Mouse (Mus musculus): ENCODE measurements around the gene Gm9112. TPM values are rescaled to one million over a fixed set of nuclear protein-coding genes. Genes with fewer than 3 reads are reported as not detected.
"Not testable (repeated sequence)": the region's sequence is repeated elsewhere in the genome, so short reads cannot be mapped to it uniquely, and the experiment has no call there.

The Gm9112 gene
- not detected for total RNA-seq (2021)

DNA sequence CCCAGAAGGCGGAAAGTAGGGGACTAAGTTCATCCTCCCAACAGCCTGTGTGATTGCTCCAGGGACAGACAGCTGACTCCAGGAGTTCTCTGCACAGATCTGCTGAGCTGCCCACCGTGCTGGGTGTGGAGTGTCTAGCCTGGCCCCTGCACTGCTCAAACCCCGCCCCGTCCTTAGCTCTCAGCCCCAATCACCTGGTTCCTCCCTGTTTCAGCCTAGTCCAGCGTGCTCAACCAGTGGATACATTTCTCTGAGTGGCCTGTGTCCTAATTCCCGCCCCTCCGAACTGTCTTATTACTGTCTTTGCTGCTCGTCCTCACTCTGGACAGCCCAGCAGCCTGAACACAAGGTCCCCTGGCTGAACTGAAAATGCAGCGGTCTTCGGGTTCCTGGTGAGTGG lies at the start of gene Gm9112, which contains the start of gene Dmrtc1b:
Gm9112 (minus strand) TSS at position 101 of the 400 bp plus-strand sequence.
Dmrtc1b (plus strand) TSS at position 331 of the 400 bp plus-strand sequence.
- DNase-seq (ENCODE audit: low spot score in 2 of 2); intact Hi-C loops (cut with DNase I): not testable (repeated sequence)

DNA sequence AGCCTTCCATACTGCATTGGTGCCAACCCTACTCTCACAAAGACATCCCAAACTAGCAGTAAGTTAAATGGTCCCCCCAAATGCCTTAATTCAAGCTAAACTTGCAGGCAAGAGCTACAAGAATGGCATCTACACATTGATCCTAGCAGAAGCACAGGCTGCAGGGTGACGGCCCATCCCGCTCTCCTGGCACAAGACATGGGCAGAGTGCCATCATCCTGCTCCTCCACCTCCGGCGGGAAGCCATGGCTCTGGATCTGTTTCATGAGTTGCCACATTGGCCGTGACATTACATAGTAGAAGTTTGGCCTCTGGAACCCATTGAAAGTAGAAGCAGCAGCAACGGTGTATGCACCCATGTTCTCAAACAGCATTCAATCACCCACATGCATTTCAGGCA lies 16.8 kb upstream of the Gm9112 start:
- intact Hi-C loops (cut with DNase I) = not testable (repeated sequence)

DNA sequence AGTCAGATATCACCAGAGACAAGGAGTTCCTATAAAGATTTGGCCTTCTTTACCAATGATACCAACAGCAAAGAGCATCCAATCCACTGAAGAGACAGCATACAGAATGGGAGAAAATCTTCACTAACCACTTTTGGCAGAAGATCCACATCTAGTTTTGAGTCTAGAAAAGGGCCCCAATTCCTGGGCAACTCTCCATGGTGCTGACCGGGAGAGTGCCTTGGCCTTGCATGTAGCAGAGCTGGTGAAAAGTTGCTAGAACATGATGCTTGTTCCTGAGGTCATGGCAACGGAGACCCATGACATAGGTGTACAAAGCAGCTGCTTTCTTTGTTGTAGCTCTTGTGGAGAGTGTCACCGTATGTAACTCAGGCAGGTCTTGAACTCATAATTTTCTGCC lies 6.8 kb downstream of the Gm9112 start:
- intact Hi-C loops (cut with DNase I) = not testable (repeated sequence)

More for the DNA sequence above, 16.8 kb upstream of the Gm9112 start:
- not testable (repeated sequence) for DNase-seq (ENCODE audit: low spot score in 2 of 2)

DNA sequence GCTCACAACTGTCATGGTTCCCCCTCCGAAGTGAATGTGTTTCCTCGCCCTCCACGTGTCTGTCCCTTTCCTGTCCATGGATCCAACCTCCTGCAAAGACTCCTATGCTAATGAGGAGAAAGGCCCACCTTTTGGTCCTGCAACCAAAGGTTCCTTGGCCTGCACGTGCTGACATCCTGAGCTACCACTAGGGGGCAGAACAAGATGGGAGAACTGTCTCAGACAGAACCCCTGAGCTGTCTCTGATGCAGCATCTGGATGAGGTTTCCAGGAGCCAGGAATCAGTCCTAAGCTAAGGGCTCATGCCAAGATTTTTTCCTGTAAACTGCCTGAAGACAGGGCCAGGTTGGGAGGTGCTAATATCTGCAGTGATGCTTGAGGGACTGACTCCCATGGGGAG lies 18.2 kb downstream of the Gm9112 start:
- DNase-seq (ENCODE audit: low spot score in 2 of 2) = peak; percentile 15 to 35
- intact Hi-C loops (cut with DNase I) = not testable (repeated sequence)

More for the DNA sequence above, 6.8 kb downstream of the Gm9112 start:
- not testable (repeated sequence) for DNase-seq (ENCODE audit: low spot score in 2 of 2)

DNA sequence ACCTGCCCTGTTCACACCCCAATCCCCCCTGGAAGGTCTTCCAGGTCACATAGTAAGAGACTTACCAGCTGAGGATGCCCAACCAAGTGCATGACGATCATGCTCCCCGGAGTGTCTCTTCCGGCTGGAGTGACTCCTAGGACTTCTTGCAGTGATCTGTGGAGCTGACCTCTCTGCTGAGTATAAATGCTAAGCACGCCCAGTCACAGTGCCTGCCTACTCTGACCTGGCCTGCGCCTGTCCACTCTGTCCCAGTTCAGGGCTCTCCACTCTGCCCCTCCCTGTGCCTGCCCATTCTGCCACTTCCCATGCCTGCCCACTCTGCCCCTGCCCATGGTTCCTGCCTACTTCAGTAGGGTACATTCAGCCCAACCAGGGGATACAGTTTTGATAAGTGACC lies 20.6 kb downstream of the Gm9112 start, which contains the start of gene Gm3880:
Gm3880 (minus strand) TSS at position 101 of the 400 bp plus-strand sequence.
- intact Hi-C loops (cut with DNase I) = loop anchor here (1.0 kb wide), 1 partner anchor 19 kb away; no protein-coding TSS in a partner anchor
- not testable (repeated sequence) for DNase-seq (ENCODE audit: low spot score in 2 of 2)

DNA sequence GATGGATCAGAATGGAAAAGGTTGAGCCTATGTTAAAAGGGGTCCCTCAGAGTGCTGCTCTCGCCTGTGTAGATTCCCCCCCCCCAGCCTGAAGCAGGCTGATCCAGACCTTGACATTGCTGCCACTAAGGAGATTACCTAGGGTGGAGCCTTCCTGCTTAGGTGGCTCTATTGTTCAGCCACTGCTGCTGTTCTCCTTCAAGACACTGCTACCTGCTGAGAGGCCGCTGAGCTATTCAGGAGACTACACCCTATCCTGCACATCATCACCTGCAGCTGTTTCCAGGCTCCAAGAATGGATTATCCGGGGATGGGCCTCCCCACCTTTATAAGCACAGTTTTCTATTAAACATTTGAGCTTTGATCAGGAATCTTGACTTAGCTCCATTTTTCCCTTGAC lies 22.7 kb downstream of the Gm9112 start:
- DNase-seq (ENCODE audit: low spot score in 2 of 2); intact Hi-C loops (cut with DNase I): not testable (repeated sequence)

DNA sequence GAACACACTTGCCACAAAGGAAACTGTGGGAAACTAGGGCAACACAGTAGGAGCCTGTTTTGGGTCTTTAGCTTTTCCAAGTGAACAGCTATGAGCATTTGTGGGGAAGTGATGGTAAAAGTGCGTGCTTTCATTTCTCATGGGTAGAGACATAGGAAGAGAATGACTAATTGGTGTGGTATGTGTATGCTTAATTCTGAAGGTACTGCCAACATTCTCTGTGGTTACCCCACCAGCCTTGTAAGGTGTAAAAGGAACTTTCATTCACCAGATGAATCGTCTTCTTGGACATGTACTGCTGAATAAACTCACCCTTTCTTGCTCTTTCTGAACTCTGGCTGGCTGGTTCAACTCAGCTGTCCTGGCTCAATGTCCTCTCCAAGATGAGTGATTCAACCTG lies 40.8 kb downstream of the Gm9112 start:
- intact Hi-C loops (cut with DNase I) = no loop called here
- DNase-seq (ENCODE audit: low spot score in 2 of 2) = no peak

DNA sequence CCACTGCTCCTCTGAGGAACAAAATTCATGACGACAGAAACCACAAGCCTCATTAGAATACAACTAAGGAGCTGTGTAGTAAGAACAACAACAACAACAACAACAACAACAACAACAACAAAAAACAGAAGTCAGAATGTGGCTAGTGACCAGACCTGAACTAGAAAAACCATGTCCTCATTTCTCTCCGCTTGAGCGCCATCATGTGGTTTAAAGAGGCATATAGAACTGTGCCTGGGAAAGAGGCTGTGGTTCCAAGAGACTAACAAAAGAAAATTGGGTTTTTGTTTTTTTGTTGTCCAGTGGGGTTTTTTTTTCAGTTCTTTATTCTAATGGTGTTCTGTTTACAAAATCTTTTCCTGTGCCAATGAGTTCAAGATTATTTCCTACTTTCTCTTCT lies 46.7 kb downstream of the Gm9112 start:
- DNase-seq (ENCODE audit: low spot score in 2 of 2) = peak in 1 of 2 experiments; percentile 27
- intact Hi-C loops (cut with DNase I) = no loop called here

Other genes with a start within 250 kb of the Gm9112 start
- 10 to 100 TPM; 12.6 to 15.6 TPM for gene Hdac8, start 202.3 kb downstream of the Gm9112 start, total RNA-seq (2021)
- 10 to 100 TPM; 16.0 to 20.6 TPM for gene Phka1, start 63.4 kb downstream of the Gm9112 start, total RNA-seq (2021)
- gene Gm3880, start 20.7 kb downstream of the Gm9112 start, total RNA-seq (2021) = not detected
- gene Dmrtc1b, start 230 bp upstream of the Gm9112 start, total RNA-seq (2021) = not detected
- gene Dmrtc1c1, start 95.3 kb upstream of the Gm9112 start, total RNA-seq (2021) = not detected
- not detected for gene Dmrtc1c2, start 147.0 kb upstream of the Gm9112 start, total RNA-seq (2021)
- not detected for gene 1700031F05Rik, start 160.3 kb upstream of the Gm9112 start, total RNA-seq (2021)
- gene Dmrtc1a, start 201.1 kb upstream of the Gm9112 start, total RNA-seq (2021) = 1 to 10 TPM; 4.4 to 4.8 TPM
- not detected for gene 1700011M02Rik, start 201.3 kb upstream of the Gm9112 start, total RNA-seq (2021)
- not detected for gene 1700018G05Rik, start 220.7 kb upstream of the Gm9112 start, total RNA-seq (2021)